Mouse (Mus musculus) thymus, postnatal 4 days (tissue): ENCODE results near the gene Mgat4b.

Experiments used
- DNase-seq: peaks from one replicate; pipeline ENCODE4 v3.0.0; 2021

The Mgat4b gene

GRCm38 (mm10) chr11:50254010-50254580 is 43.4 kb downstream of the Mgat4b start:
- DNase-seq: no peak

GRCm38 (mm10) chr11:50256615-50257014 is 45.9 kb downstream of the Mgat4b start:
- no peak for DNase-seq

DNA sequence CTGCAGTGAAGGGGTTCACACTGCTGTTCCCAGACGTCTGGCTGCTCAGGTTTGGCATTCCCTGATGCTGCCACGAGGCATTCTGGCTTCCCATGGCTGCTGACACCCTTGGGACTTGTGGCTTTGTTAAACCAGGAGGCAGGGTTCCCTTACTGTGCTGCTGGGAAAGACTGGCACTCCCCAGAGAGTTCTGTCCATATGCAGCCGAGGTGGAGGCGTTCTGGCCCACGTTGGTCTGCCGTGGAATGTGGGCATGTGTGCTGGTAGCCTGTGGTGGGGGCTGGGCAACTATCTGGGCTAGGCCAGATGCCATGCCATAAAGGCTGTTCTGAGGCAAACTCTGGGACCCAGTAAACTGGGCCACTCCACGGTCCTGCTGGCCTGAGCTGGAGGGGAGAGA is 47.6 kb downstream of the Mgat4b start:
- DNase-seq: no peak

- no peak for DNase-seq
Measured at GRCm38 (mm10) chr11:50262020-50262419, 51.3 kb downstream of the Mgat4b start.

DNA sequence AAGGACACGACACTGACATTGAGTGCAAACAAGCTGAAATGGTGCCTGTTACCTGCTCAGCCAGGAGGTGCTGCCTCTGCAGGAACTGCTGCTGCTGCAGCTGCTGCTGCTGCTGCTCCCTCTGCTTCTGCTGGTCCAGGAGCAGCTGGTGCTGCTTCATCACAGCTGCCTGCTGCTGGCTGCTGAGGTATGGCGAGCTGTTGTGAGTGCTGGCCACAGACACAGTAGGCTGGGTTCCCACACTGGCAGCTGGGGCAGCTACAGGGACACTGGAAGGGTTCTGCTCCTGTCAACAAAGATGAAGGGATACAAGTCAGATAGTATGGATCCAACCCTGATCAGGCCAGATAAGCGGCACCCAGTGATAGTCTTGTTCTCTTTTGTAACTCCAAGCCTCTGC is 52.5 kb downstream of the Mgat4b start:
- no peak for DNase-seq

GRCm38 (mm10) chr11:50265931-50266330 is 55.2 kb downstream of the Mgat4b start:
- no peak for DNase-seq

DNA sequence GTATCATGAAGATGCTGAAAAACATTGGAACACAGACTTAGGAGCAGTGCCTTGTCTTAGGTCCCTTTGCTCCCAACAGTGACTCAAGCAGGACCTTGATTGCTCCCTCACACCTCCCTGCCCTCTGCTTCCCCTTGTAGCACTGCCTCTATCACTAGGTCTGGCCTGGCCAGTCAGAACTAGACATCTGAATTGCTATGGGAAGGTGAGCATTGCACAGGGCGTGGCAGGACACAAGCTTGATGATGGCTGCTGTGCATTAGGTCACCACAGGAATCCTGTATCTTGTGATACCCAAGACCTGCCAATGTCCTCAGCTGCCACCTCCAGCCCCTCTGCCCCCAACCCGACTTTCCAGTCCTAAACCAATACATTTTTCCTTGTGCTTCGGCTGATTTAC is 56.3 kb downstream of the Mgat4b start:
- no peak for DNase-seq

GRCm38 (mm10) chr11:50269163-50269562 is 58.5 kb downstream of the Mgat4b start:
- DNase-seq: peak; percentile 66

DNA sequence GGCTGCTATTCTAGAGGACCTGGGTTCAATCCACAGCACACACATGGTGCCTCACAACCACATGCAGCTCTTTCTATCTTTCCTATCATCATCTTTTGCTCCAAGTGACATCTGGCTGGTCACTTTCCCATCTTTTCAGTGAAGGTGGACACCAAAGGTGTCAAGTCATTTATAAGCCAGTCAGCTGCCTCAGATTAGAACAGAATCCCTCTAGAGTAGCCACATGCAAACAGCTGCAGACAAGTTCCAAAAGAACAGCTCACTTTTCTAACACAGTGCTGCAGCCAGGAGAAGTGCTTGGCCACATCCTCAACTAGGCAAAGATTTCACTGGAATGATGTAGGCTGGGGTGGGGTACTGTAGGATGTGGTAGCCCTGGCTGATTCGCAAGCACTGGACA is 59.2 kb downstream of the Mgat4b start:
- no peak for DNase-seq

- DNase-seq: no peak
Measured at GRCm38 (mm10) chr11:50272819-50273218, 62.1 kb downstream of the Mgat4b start.

GRCm38 (mm10) chr11:50275077-50275476 is 64.4 kb downstream of the Mgat4b start:
- no peak for DNase-seq

- no peak for DNase-seq
Measured at GRCm38 (mm10) chr11:50275568-50276151, 65.0 kb downstream of the Mgat4b start.

GRCm38 (mm10) chr11:50277025-50277424 is 66.3 kb downstream of the Mgat4b start:
- no peak for DNase-seq

DNA sequence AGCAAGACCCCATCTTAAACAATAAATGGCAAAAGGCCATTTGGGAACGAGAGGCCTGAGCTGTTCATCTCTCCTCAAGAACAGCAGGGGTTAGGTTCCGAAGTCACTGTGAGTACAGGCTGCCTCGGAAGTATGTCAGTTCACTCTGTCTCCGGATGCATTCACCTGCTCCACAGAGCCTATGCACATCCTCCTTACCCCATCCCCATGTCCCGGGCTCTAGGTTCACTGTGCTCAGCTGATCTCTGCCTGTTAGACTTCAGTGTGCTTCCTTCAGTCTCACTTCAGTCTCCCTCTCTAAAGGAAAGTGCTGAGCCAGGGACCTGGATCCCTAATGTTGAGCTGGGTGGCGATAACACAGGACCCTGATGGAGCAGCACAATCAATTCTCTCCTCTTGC is 67.0 kb downstream of the Mgat4b start:
- DNase-seq: no peak

- DNase-seq: no peak
Measured at GRCm38 (mm10) chr11:50279005-50279404, 68.3 kb downstream of the Mgat4b start.

GRCm38 (mm10) chr11:50280053-50280452 is 69.4 kb downstream of the Mgat4b start:
- no peak for DNase-seq
